Mouse (Mus musculus) frontal cortex, postnatal 36 days (tissue): ENCODE results near the gene Tmcc2.

Source experiments
- DNase-seq, 2 experiments: peaks; one replicate each; pipeline ENCODE4 v3.0.0; 2022; ENCODE audit warnings: low spot score in 2 of 2

The Tmcc2 gene

GRCm38 (mm10) chr1:132315889-132316624 lies 75.0 kb downstream of the Tmcc2 start, which contains the start of gene Nuak2:
TSS of gene Nuak2 (plus strand) at chr1:132316126.
- DNase-seq: peak; percentile 72 to 77

GRCm38 (mm10) chr1:132312703-132313102 lies 78.4 kb downstream of the Tmcc2 start:
- peak in 1 of 2 experiments; percentile 72 for DNase-seq

- DNase-seq: no peak
These were observed 79.0 kb downstream of the Tmcc2 start for GRCm38 (mm10) chr1:132312043-132312442.

GRCm38 (mm10) chr1:132311174-132311859 lies 79.8 kb downstream of the Tmcc2 start:
- no peak for DNase-seq

GRCm38 (mm10) chr1:132310754-132311153 lies 80.3 kb downstream of the Tmcc2 start:
- no peak for DNase-seq

GRCm38 (mm10) chr1:132308674-132309073 lies 82.4 kb downstream of the Tmcc2 start:
- no peak for DNase-seq

- peak in 1 of 2 experiments; percentile 29 for DNase-seq
These were observed 83.1 kb downstream of the Tmcc2 start for GRCm38 (mm10) chr1:132307962-132308361.

GRCm38 (mm10) chr1:132306808-132307207 lies 84.3 kb downstream of the Tmcc2 start:
- DNase-seq: no peak
